Mouse (Mus musculus): ENCODE results near the gene Slc10a1. TPM values are rescaled to one million over a fixed set of nuclear protein-coding genes. Genes with fewer than 3 reads are reported as not detected.
"Not testable (repeated sequence)": the region's sequence is repeated elsewhere in the genome, so short reads cannot be mapped to it uniquely, and the experiment has no call there.

Gene Slc10a1
- polyA plus RNA-seq, 1 experiment from 2014 or later, result 0.43 TPM

DNA sequence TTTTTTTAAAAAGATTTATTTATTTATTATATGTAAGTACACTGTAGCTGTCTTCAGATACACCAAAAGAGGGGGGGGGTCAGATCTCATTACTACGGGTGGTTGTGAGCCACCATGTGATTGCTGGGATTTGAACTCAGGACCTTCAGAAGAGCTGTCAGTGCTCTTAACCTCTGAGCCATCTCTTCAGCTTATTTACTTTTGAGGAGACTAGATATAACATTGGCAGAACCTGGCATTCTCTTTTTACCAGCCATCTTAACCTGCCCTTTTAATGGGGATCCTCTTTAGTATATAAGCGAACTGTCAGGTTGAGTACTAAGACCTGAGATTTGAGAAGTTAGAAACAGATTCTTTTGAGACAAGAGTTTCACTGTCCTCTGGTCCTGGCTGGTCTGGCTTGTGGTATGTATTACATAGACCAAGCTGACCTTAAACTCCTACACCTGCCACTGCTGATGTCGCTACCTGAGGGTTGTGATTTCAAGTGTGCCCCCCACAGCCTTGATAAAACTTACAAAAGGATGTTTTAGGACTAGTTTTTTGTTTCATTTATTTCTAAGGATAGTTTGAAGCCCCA, 16.8 kb downstream of the Slc10a1 start:
- Histone ChIP-seq H3K4me2 (ENCODE audit: low read length) (no peak overlapping the region), H3K4me1 (ENCODE audit: control insufficient read depth, insufficient read depth, low read depth, low read length) (peaks cover 9% of the 10 kb centered on the region), H3K36me3 (ENCODE audit: control insufficient read depth, insufficient read depth, low read length) (peaks cover 38% of the 10 kb centered on the region), H3K27me3 (replicated peaks; ENCODE audit: control insufficient read depth, insufficient read depth, low read length) (no peaks in the 10 kb centered on the region), H3K9ac (ENCODE audit: low read depth, low read length) (no peak overlapping the region), H3K27ac (ENCODE audit: low read depth, low read length) (no peak overlapping the region), H3K4me3 (ENCODE audit: low read length) (no peak overlapping the region), H3K9me3 (ENCODE audit: control insufficient read depth, low read length) (no peaks in the 10 kb centered on the region)
- ATAC-seq, result no peak
- WGBS, result 95% methylated on average over 3 of the region's 3 CpGs

DNA sequence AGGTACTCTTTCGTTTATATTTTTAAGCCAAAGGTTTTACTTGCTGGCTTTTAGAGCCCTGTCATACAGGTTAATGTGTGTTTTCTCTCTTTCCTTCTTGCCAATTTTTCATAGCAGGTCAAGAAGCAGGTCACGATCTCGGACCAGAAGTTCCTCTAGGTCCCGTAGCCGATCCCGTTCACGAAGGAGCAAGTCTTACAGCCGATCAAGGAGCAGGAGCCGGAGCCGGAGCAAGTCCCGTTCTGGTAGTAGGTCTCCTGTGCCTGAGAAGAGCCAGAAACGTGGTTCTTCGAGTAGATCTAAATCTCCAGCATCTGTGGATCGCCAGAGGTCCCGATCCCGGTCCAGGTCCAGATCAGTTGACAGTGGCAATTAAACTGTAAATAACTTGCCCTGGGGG, 18.9 kb downstream of the Slc10a1 start:
- H3K4me2 ChIP-seq (ENCODE audit: low read length), result not testable (repeated sequence)
- H3K36me3 ChIP-seq (ENCODE audit: control insufficient read depth, insufficient read depth, low read length), result peaks cover 34% of the 10 kb centered on the region
- peaks cover 10% of the 10 kb centered on the region for H3K4me1 ChIP-seq (ENCODE audit: control insufficient read depth, insufficient read depth, low read depth, low read length)

DNA sequence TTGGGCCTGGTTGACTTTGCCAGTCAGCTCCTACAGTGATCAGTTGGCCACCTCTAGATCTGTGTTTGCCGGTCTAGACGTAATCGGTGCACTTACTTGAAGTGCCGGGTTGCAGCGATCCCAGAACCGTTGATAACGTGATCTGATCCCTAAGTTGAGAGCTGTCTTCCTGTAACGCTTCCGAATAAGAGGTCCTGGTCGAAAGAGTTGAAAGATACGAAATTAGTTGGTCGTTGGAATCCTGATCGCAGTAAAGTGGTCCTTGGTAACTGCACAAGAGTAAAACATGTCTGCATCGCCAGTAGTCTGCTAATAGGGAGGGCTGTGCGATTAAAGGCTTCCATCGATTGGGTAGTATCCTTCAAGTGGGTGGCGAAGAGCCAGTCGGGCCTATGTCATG, 20.3 kb downstream of the Slc10a1 start:
- Histone ChIP-seq H3K9me3 (ENCODE audit: control insufficient read depth, low read length) (no peaks in the 10 kb centered on the region), H3K4me3 (ENCODE audit: low read length) (no peak overlapping the region), H3K9ac (ENCODE audit: low read depth, low read length) (no peak overlapping the region), H3K4me2 (ENCODE audit: low read length) (no peak overlapping the region), H3K27ac (ENCODE audit: low read depth, low read length) (no peak overlapping the region), H3K36me3 (ENCODE audit: control insufficient read depth, insufficient read depth, low read length) (peaks cover 34% of the 10 kb centered on the region), H3K27me3 (replicated peaks; ENCODE audit: control insufficient read depth, insufficient read depth, low read length) (no peaks in the 10 kb centered on the region), H3K4me1 (ENCODE audit: control insufficient read depth, insufficient read depth, low read depth, low read length) (peaks cover 10% of the 10 kb centered on the region)
- 94% methylated on average over 18 of the region's 18 CpGs for WGBS
- no peak for ATAC-seq

More for the DNA sequence above, 18.9 kb downstream of the Slc10a1 start:
- H3K27me3 ChIP-seq (replicated peaks; ENCODE audit: control insufficient read depth, insufficient read depth, low read length); H3K9me3 ChIP-seq (ENCODE audit: control insufficient read depth, low read length); H3K4me3 ChIP-seq (ENCODE audit: low read length); H3K9ac ChIP-seq (ENCODE audit: low read depth, low read length); H3K27ac ChIP-seq (ENCODE audit: low read depth, low read length); ATAC-seq: not testable (repeated sequence)
- WGBS, result 95% methylated on average over 16 of the region's 16 CpGs

DNA sequence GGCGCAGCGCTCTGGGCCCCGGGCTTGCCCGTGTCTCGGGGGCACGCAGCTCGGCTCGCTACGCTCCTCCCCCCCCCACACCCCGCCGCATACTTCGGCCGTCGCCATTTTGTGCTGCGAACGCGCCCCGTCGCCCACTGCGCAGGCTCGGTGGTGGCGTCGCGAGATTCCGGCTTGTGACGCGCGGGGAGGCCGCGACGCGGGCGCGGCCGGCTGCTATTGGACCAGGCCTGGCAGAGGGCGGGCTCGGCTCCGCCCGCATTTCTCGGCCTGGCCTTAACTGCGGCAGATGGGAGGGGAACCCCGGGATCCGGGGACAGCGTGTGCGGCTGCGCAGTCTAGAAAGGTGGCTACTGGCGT, 22.5 kb downstream of the Slc10a1 start:
- Histone ChIP-seq H3K27me3 (replicated peaks; ENCODE audit: control insufficient read depth, insufficient read depth, low read length) (no peaks in the 10 kb centered on the region), H3K9ac (ENCODE audit: low read depth, low read length) (peak overlapping the region; percentile 92), H3K4me2 (ENCODE audit: low read length) (peak overlapping the region; percentile 64), H3K4me3 (ENCODE audit: low read length) (peak overlapping the region; percentile 88), H3K4me1 (ENCODE audit: control insufficient read depth, insufficient read depth, low read depth, low read length) (peaks cover 8% of the 10 kb centered on the region), H3K27ac (ENCODE audit: low read depth, low read length) (peak overlapping the region; percentile 97), H3K36me3 (ENCODE audit: control insufficient read depth, insufficient read depth, low read length) (peaks cover 25% of the 10 kb centered on the region), H3K9me3 (ENCODE audit: control insufficient read depth, low read length) (no peaks in the 10 kb centered on the region)
- peak; percentile 97 for ATAC-seq
- 0% methylated on average over 47 of the region's 47 CpGs for WGBS

- H3K9me3 ChIP-seq (ENCODE audit: control insufficient read depth, low read length), result no peaks in the 10 kb centered on the region
- peak; percentile 93 for ATAC-seq
- no peaks in the 10 kb centered on the region for H3K27me3 ChIP-seq (replicated peaks; ENCODE audit: control insufficient read depth, insufficient read depth, low read length)
- peak within 1 kb of the TSS; percentile 92 for H3K9ac ChIP-seq (ENCODE audit: low read depth, low read length)
- H3K27ac ChIP-seq (ENCODE audit: low read depth, low read length), result peak within 1 kb of the TSS; percentile 97
- 0% methylated on average over 57 of the region's 57 CpGs for WGBS
- H3K36me3 ChIP-seq (ENCODE audit: control insufficient read depth, insufficient read depth, low read length), result peaks cover 20% of the 10 kb centered on the region
- H3K4me3 ChIP-seq (ENCODE audit: low read length), result peak within 1 kb of the TSS; percentile 88
- peaks cover 7% of the 10 kb centered on the region for H3K4me1 ChIP-seq (ENCODE audit: control insufficient read depth, insufficient read depth, low read depth, low read length)
- H3K4me2 ChIP-seq (ENCODE audit: low read length), result peak within 1 kb of the TSS; percentile 64
These were observed 23.0 kb downstream of the Slc10a1 start, which contains the start of gene Srsf5 for GRCm38 (mm10) chr12:80945334-80945995. TSS of gene Srsf5 (plus strand) at chr12:80945504.

- peak overlapping the region; percentile 50 for H3K4me2 ChIP-seq (ENCODE audit: low read length)
- not testable (repeated sequence) for H3K27me3 ChIP-seq (replicated peaks; ENCODE audit: control insufficient read depth, insufficient read depth, low read length); H3K9me3 ChIP-seq (ENCODE audit: control insufficient read depth, low read length); H3K4me1 ChIP-seq (ENCODE audit: control insufficient read depth, insufficient read depth, low read depth, low read length)
- H3K36me3 ChIP-seq (ENCODE audit: control insufficient read depth, insufficient read depth, low read length), result peaks cover 20% of the 10 kb centered on the region
- peak overlapping the region; percentile 29 for H3K27ac ChIP-seq (ENCODE audit: low read depth, low read length)
- peak; percentile 58 for ATAC-seq
- H3K9ac ChIP-seq (ENCODE audit: low read depth, low read length), result peak overlapping the region; percentile 25; the same call in 1 of the 2 replicates
- WGBS, result under 1% methylated on average over 9 of the region's 9 CpGs
- peak overlapping the region; percentile 88 for H3K4me3 ChIP-seq (ENCODE audit: low read length)
These were observed 23.6 kb downstream of the Slc10a1 start for GRCm38 (mm10) chr12:80944963-80945333.

GRCm38 (mm10) chr12:80944204-80944603, 24.3 kb downstream of the Slc10a1 start:
- Histone ChIP-seq H3K4me2 (ENCODE audit: low read length) (no peak overlapping the region), H3K9ac (ENCODE audit: low read depth, low read length) (no peak overlapping the region), H3K9me3 (ENCODE audit: control insufficient read depth, low read length) (no peaks in the 10 kb centered on the region), H3K36me3 (ENCODE audit: control insufficient read depth, insufficient read depth, low read length) (peaks cover 17% of the 10 kb centered on the region), H3K27me3 (replicated peaks; ENCODE audit: control insufficient read depth, insufficient read depth, low read length) (no peaks in the 10 kb centered on the region), H3K27ac (ENCODE audit: low read depth, low read length) (no peak overlapping the region), H3K4me3 (ENCODE audit: low read length) (no peak overlapping the region), H3K4me1 (ENCODE audit: control insufficient read depth, insufficient read depth, low read depth, low read length) (peaks cover 7% of the 10 kb centered on the region)
- ATAC-seq, result no peak
- WGBS, result 96% methylated on average over 4 of the region's 4 CpGs

DNA sequence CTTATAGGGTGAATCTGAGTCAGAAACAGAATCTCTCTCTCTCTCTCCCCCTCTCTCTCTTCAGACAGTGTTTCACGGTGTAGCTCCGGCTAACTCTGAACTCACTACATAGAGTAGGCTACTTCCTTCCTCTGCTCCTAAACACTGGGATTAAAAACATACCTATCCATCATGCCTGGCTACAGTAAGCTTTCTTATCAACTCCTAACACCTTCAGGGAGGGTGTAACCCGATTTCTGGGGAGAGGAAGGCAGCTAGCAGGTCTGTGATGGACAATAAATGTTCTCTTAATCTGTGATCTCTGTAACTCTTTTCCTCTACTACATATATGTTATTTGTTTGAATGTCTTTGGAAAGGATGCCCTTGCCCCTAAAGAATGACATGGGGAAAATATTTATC, 25.1 kb downstream of the Slc10a1 start:
- Histone ChIP-seq H3K9me3 (ENCODE audit: control insufficient read depth, low read length) (no peaks in the 10 kb centered on the region), H3K36me3 (ENCODE audit: control insufficient read depth, insufficient read depth, low read length) (peaks cover 11% of the 10 kb centered on the region), H3K27me3 (replicated peaks; ENCODE audit: control insufficient read depth, insufficient read depth, low read length) (no peaks in the 10 kb centered on the region), H3K4me1 (ENCODE audit: control insufficient read depth, insufficient read depth, low read depth, low read length) (peaks cover 7% of the 10 kb centered on the region), H3K27ac (ENCODE audit: low read depth, low read length) (no peak overlapping the region), H3K4me3 (ENCODE audit: low read length) (no peak overlapping the region), H3K4me2 (ENCODE audit: low read length) (no peak overlapping the region), H3K9ac (ENCODE audit: low read depth, low read length) (no peak overlapping the region)
- WGBS, result 92% methylated on average over 3 of the region's 3 CpGs
- ATAC-seq, result no peak

GRCm38 (mm10) chr12:80941886-80942285, 26.6 kb downstream of the Slc10a1 start:
- no peak overlapping the region for H3K27ac ChIP-seq (ENCODE audit: low read depth, low read length)
- peaks cover 3% of the 10 kb centered on the region for H3K4me1 ChIP-seq (ENCODE audit: control insufficient read depth, insufficient read depth, low read depth, low read length)
- H3K4me3 ChIP-seq (ENCODE audit: low read length), result no peak overlapping the region
- no peaks in the 10 kb centered on the region for H3K9me3 ChIP-seq (ENCODE audit: control insufficient read depth, low read length)
- WGBS, result 93% methylated on average over 3 of the region's 3 CpGs
- H3K27me3 ChIP-seq (replicated peaks; ENCODE audit: control insufficient read depth, insufficient read depth, low read length), result no peaks in the 10 kb centered on the region
- no peak for ATAC-seq
- no peak overlapping the region for H3K4me2 ChIP-seq (ENCODE audit: low read length)
- no peaks in the 10 kb centered on the region for H3K36me3 ChIP-seq (ENCODE audit: control insufficient read depth, insufficient read depth, low read length)
- no peak overlapping the region for H3K9ac ChIP-seq (ENCODE audit: low read depth, low read length)
